Mouse (Mus musculus): Measurements from ENCODE around the gene Dnaaf1. TPM values are rescaled to one million over a fixed set of nuclear protein-coding genes. Genes with fewer than 3 reads are reported as not detected.
A peak's percentile ranks its signal among the peaks of the same experiment; 100 is the strongest.

Dnaaf1 gene
- polyA plus RNA-seq, 1 experiment from 2014 or later, result 0.23 TPM

GRCm38 (mm10) chr8:119604996-119605395, 30.0 kb downstream of the Dnaaf1 start, which contains the start of gene Taf1c:
TSS of gene Taf1c (minus strand) at chr8:119605222.
- H3K4me2 ChIP-seq, result peak within 1 kb of the TSS; percentile 88
- peak within 1 kb of the TSS; percentile 83 for H3K4me3 ChIP-seq
- peaks cover 11% of the 10 kb centered on the region for H3K4me1 ChIP-seq (replicated peaks)
- H3K9me3 ChIP-seq (replicated peaks), result peaks cover 12% of the 10 kb centered on the region
- H3K27me3 ChIP-seq (replicated peaks), result no peaks in the 10 kb centered on the region
- 0 out of 2 replicates have a peak within 1 kb of the TSS, but pooled peaks have one; percentile 36 for H3K27ac ChIP-seq (ENCODE audit: poor library complexity, severe bottlenecking)
- peak within 1 kb of the TSS; percentile 80 for H3K9ac ChIP-seq
- WGBS, result under 1% methylated on average over 23 of the region's 23 CpGs
- H3K36me3 ChIP-seq, result peaks cover 28% of the 10 kb centered on the region
- peak; percentile 86 for ATAC-seq (ENCODE audit: insufficient number of reproducible peaks, low FRiP score)

GRCm38 (mm10) chr8:119606224-119606623, 31.2 kb downstream of the Dnaaf1 start:
- Histone ChIP-seq H3K27me3 (replicated peaks) (no peaks in the 10 kb centered on the region), H3K4me3 (no peak overlapping the region), H3K4me1 (replicated peaks) (peaks cover 11% of the 10 kb centered on the region), H3K9ac (no peak overlapping the region), H3K4me2 (no peak overlapping the region), H3K9me3 (replicated peaks) (peaks cover 12% of the 10 kb centered on the region), H3K27ac (ENCODE audit: poor library complexity, severe bottlenecking) (no peak overlapping the region), H3K36me3 (peaks cover 16% of the 10 kb centered on the region)
- no peak for ATAC-seq (ENCODE audit: insufficient number of reproducible peaks, low FRiP score)
- 81% methylated on average over 2 of the region's 2 CpGs for WGBS

GRCm38 (mm10) chr8:119612471-119612870, 37.4 kb downstream of the Dnaaf1 start, which contains the start of gene Adad2:
TSS of gene Adad2 (plus strand) at chr8:119612747.
- Histone ChIP-seq H3K27ac (ENCODE audit: poor library complexity, severe bottlenecking) (no peak within 1 kb of the TSS), H3K4me3 (no peak within 1 kb of the TSS), H3K27me3 (replicated peaks) (peaks cover 35% of the 10 kb centered on the region), H3K4me2 (no peak within 1 kb of the TSS), H3K9ac (no peak within 1 kb of the TSS), H3K4me1 (replicated peaks) (no peaks in the 10 kb centered on the region), H3K36me3 (no peaks in the 10 kb centered on the region), H3K9me3 (replicated peaks) (peaks cover 12% of the 10 kb centered on the region)
- 70% methylated on average over 26 of the region's 26 CpGs for WGBS
- ATAC-seq (ENCODE audit: insufficient number of reproducible peaks, low FRiP score), result no peak

GRCm38 (mm10) chr8:119615096-119615495, 40.1 kb downstream of the Dnaaf1 start:
- H3K27ac ChIP-seq (ENCODE audit: poor library complexity, severe bottlenecking), result no peak overlapping the region
- H3K9me3 ChIP-seq (replicated peaks), result no peaks in the 10 kb centered on the region
- peaks cover under 1% of the 10 kb centered on the region; the same call in 1 of the 2 replicates for H3K4me1 ChIP-seq (replicated peaks)
- H3K9ac ChIP-seq, result no peak overlapping the region
- H3K36me3 ChIP-seq, result no peaks in the 10 kb centered on the region
- peaks cover 35% of the 10 kb centered on the region for H3K27me3 ChIP-seq (replicated peaks)
- H3K4me2 ChIP-seq, result no peak overlapping the region
- WGBS, result 69% methylated on average over 14 of the region's 14 CpGs
- no peak overlapping the region for H3K4me3 ChIP-seq
- ATAC-seq (ENCODE audit: insufficient number of reproducible peaks, low FRiP score), result no peak

- no peak overlapping the region for H3K4me2 ChIP-seq
- H3K4me3 ChIP-seq, result no peak overlapping the region
- WGBS, result 65% methylated on average over 7 of the region's 7 CpGs
- no peak for ATAC-seq (ENCODE audit: insufficient number of reproducible peaks, low FRiP score)
- no peaks in the 10 kb centered on the region for H3K9me3 ChIP-seq (replicated peaks)
- H3K27me3 ChIP-seq (replicated peaks), result peaks cover 35% of the 10 kb centered on the region
- H3K4me1 ChIP-seq (replicated peaks), result peaks cover 13% of the 10 kb centered on the region
- no peak overlapping the region for H3K27ac ChIP-seq (ENCODE audit: poor library complexity, severe bottlenecking)
- no peaks in the 10 kb centered on the region for H3K36me3 ChIP-seq
- no peak overlapping the region for H3K9ac ChIP-seq
Measured at GRCm38 (mm10) chr8:119616358-119616757, 41.3 kb downstream of the Dnaaf1 start.

- Histone ChIP-seq H3K9ac (no peak overlapping the region), H3K4me1 (replicated peaks) (peaks cover 16% of the 10 kb centered on the region), H3K27me3 (replicated peaks) (peaks cover 35% of the 10 kb centered on the region), H3K4me3 (no peak overlapping the region), H3K9me3 (replicated peaks) (no peaks in the 10 kb centered on the region), H3K4me2 (no peak overlapping the region), H3K36me3 (no peaks in the 10 kb centered on the region), H3K27ac (ENCODE audit: poor library complexity, severe bottlenecking) (no peak overlapping the region)
- WGBS, result 91% methylated on average over 4 of the region's 4 CpGs
- no peak for ATAC-seq (ENCODE audit: insufficient number of reproducible peaks, low FRiP score)
Measured at GRCm38 (mm10) chr8:119616811-119617210, 41.8 kb downstream of the Dnaaf1 start.

GRCm38 (mm10) chr8:119617586-119617985, 42.6 kb downstream of the Dnaaf1 start:
- no peak overlapping the region for H3K27ac ChIP-seq (ENCODE audit: poor library complexity, severe bottlenecking)
- no peak overlapping the region for H3K4me2 ChIP-seq
- H3K4me1 ChIP-seq (replicated peaks), result peaks cover 16% of the 10 kb centered on the region
- H3K9ac ChIP-seq, result no peak overlapping the region
- no peaks in the 10 kb centered on the region for H3K36me3 ChIP-seq
- no peak overlapping the region for H3K4me3 ChIP-seq
- WGBS, result 84% methylated on average over 5 of the region's 5 CpGs
- no peaks in the 10 kb centered on the region for H3K9me3 ChIP-seq (replicated peaks)
- no peak for ATAC-seq (ENCODE audit: insufficient number of reproducible peaks, low FRiP score)
- H3K27me3 ChIP-seq (replicated peaks), result peaks cover 35% of the 10 kb centered on the region

- no peaks in the 10 kb centered on the region for H3K9me3 ChIP-seq (replicated peaks)
- no peak overlapping the region for H3K9ac ChIP-seq
- H3K27me3 ChIP-seq (replicated peaks), result peaks cover 28% of the 10 kb centered on the region
- H3K4me3 ChIP-seq, result no peak overlapping the region
- WGBS, result 47% methylated on average over 5 of the region's 5 CpGs
- no peak overlapping the region for H3K27ac ChIP-seq (ENCODE audit: poor library complexity, severe bottlenecking)
- no peak for ATAC-seq (ENCODE audit: insufficient number of reproducible peaks, low FRiP score)
- H3K36me3 ChIP-seq, result no peaks in the 10 kb centered on the region
- H3K4me2 ChIP-seq, result no peak overlapping the region
- H3K4me1 ChIP-seq (replicated peaks), result peaks cover 16% of the 10 kb centered on the region
Measured at GRCm38 (mm10) chr8:119618887-119619286, 43.9 kb downstream of the Dnaaf1 start.

GRCm38 (mm10) chr8:119620116-119620840, 45.2 kb downstream of the Dnaaf1 start:
- Histone ChIP-seq H3K4me3 (no peak overlapping the region), H3K4me1 (replicated peaks) (peaks cover 16% of the 10 kb centered on the region), H3K27me3 (replicated peaks) (peaks cover 31% of the 10 kb centered on the region), H3K36me3 (no peaks in the 10 kb centered on the region), H3K4me2 (no peak overlapping the region), H3K27ac (ENCODE audit: poor library complexity, severe bottlenecking) (no peak overlapping the region), H3K9ac (no peak overlapping the region), H3K9me3 (replicated peaks) (no peaks in the 10 kb centered on the region)
- 53% methylated on average over 6 of the region's 6 CpGs for WGBS
- no peak for ATAC-seq (ENCODE audit: insufficient number of reproducible peaks, low FRiP score)

- no peak overlapping the region for H3K4me3 ChIP-seq
- H3K27ac ChIP-seq (ENCODE audit: poor library complexity, severe bottlenecking), result no peak overlapping the region
- no peak for ATAC-seq (ENCODE audit: insufficient number of reproducible peaks, low FRiP score)
- H3K9ac ChIP-seq, result no peak overlapping the region
- no peak overlapping the region for H3K4me2 ChIP-seq
- peaks cover 31% of the 10 kb centered on the region for H3K27me3 ChIP-seq (replicated peaks)
- WGBS, result 60% methylated on average over 14 of the region's 14 CpGs
- H3K36me3 ChIP-seq, result no peaks in the 10 kb centered on the region
- H3K4me1 ChIP-seq (replicated peaks), result peaks cover 16% of the 10 kb centered on the region
- no peaks in the 10 kb centered on the region for H3K9me3 ChIP-seq (replicated peaks)
Measured at GRCm38 (mm10) chr8:119620848-119621465, 45.9 kb downstream of the Dnaaf1 start.

GRCm38 (mm10) chr8:119622555-119622954, 47.5 kb downstream of the Dnaaf1 start:
- H3K4me3 ChIP-seq, result no peak overlapping the region
- H3K9me3 ChIP-seq (replicated peaks), result no peaks in the 10 kb centered on the region
- H3K27me3 ChIP-seq (replicated peaks), result peaks cover 21% of the 10 kb centered on the region; the same call in 1 of the 2 replicates
- H3K36me3 ChIP-seq, result no peaks in the 10 kb centered on the region
- ATAC-seq (ENCODE audit: insufficient number of reproducible peaks, low FRiP score), result no peak
- peaks cover 16% of the 10 kb centered on the region for H3K4me1 ChIP-seq (replicated peaks)
- H3K4me2 ChIP-seq, result no peak overlapping the region
- no peak overlapping the region for H3K9ac ChIP-seq
- no peak overlapping the region for H3K27ac ChIP-seq (ENCODE audit: poor library complexity, severe bottlenecking)
- 67% methylated on average over 4 of the region's 4 CpGs for WGBS
